Mouse (Mus musculus): ENCODE measurements around the gene Adcy9.

Adcy9 gene

DNA sequence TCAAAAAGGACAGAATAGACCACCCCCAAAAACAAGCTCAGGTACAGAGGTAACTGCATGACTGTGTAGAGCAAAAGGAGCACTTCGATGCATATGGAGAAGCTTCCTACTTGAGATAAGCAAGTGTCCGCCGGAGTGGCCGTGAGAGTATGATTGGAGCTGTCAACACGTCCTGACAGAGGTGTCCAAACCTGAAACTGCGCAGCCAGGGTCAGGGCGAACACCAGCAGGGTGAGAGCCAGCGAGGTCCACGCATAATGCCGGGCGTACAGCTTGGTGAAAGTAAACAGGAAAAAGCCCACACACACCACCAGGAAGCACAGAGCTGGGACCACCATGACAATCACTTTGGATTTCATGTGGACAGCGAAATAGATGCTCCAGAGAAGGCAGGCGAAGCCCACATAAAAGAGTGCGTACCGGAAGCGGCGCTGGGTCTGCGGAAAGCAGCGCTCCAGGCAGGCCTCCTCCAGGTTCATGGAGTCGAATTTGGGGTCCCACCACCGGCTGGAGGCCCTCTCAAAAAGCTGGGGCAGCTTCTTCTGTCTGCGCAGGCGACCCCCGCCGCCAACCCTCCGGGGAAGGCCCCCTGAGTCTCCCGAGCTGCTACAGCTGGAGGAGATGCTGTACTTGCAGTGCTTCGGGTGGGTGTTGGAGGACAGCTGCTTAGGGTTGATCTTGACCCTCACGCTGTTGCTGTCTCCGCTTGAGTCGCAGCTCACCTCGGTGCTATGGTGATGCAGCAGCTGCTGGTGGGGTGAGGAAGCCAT lies 1.3 kb downstream of the Adcy9 start:
- DNase-seq (ENCODE audit: low spot score): peak; percentile 22

DNA sequence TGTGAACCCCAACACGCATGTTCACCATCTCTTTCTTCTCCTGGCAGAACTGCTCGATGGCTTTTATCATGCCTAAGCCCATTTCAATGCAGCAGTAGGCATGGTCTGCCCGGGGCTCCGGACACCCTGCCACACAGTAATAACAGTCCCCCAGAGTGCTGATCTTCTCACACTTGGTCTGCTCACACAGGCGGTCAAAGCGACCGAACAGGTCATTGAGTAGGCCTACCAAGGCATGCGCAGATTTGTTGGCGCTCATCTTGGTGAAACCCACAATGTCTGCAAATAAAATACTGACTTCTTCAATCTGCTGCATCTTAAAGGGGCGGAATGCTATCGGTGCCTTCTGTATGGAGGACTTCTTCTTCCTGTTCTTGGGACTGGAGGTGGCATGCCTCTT lies 2.2 kb downstream of the Adcy9 start:
- no peak for DNase-seq (ENCODE audit: low spot score)

DNA sequence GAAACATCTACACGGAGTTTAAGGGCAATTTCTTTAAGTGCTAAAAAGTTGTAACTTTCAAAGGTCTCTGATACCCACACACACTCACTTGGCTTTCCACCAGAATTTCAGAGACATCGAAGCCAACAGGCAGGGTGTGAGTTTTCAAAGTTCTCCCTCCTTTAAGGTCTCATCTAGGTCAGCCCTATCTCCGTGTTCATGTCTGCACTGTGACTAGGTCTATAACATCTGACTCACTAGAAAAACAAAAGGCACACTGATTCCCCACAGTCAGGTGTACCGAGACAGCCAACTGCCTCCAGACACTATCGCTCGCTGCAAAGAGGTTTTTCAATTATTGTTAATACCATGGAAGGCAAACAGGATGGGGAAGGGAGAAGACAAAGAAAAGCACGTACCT lies 2.8 kb downstream of the Adcy9 start:
- DNase-seq (ENCODE audit: low spot score): no peak

DNA sequence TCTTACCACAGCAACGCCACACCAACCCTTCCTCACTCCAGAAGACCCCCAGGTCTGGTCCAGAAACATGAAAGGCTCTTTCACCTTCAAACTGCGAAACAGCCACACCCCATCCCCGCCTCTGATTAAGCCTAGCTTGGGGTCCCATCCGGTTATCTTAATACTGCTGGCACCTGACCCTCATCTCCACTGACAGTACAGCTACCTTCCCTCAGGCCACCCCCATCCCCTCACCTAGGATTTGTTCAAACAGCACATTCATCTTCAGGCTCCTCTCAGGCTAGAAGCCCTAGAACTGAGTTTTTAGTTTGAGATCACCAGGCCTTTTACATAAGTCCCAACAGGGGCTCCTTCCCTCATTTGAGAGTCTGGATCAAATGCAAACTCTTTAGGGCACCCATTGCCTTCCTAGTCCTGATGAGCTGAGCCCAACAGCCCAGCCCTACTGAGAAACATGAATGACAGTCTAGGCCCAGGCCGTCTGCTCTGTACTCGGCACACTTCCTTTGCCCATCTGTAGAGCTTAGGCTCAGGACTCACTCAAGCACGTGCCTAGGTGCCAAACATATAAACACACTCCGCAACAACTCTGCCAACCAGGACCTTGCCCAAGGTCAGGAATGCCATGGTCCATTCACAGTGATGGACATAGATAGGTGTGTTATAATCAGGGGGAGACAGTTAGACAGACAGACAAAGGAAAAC lies 5.3 kb downstream of the Adcy9 start:
- no peak for DNase-seq (ENCODE audit: low spot score)

DNA sequence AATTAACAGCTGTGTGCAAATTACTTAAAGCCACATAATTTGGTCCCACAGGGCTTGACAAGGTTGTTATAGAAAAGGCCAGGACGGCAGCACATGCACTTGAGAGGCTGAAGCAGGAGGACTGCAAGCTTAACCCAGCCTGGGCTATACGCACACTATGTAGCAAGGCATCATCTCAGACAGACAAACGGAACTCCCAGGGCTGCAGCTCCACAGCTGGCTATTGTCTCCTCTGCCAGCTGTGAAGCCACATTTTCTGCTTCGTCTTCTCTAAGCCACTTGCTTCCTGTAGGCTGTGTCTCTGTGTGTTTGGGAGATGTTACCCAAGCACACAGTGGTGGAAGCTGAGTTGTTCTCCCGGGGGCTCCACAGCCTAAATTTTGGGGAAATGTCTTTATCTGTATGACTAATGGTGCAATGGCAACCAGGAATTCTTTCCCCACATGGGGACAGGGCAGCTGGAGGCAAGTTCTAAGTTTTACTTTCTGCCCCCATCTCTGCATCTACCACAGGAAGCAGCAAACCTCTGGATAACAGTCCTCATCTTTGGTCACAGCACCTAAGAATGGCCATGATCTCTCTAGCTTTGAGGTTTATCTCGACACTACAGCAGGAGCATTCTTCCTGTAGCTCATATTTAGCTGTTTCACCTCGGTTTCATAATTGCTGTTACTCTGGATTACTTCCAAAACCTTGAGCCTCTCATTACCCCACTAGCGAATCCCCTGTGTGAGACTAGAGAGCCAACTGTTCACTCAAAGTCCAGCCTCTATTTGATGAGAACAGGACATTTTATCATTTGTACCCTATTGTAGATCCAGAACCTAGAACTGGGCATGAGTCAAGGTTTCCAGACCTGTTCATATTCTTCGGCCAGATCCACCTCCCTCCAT lies 6.1 kb downstream of the Adcy9 start:
- no peak for DNase-seq (ENCODE audit: low spot score)

DNA sequence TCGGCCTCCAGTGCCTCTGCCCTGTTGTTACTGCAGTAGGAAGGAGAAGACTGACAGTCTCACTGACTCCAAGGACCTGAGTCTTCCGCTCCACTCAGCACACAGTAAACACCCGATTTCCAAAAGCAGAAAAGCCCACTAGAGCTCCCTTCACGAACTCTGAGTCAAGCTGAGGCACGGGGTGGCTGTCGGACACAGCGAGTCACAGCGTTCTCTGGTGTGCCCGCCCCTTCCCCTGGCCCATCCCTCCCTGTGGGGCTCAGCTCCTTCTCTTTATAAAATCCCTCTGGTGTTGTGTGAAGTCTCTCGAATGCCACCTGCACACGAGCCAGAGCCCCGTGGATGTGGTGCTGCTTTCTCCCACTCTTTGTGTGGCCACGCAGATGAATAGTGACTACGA lies 7.0 kb downstream of the Adcy9 start:
- DNase-seq (ENCODE audit: low spot score): no peak

DNA sequence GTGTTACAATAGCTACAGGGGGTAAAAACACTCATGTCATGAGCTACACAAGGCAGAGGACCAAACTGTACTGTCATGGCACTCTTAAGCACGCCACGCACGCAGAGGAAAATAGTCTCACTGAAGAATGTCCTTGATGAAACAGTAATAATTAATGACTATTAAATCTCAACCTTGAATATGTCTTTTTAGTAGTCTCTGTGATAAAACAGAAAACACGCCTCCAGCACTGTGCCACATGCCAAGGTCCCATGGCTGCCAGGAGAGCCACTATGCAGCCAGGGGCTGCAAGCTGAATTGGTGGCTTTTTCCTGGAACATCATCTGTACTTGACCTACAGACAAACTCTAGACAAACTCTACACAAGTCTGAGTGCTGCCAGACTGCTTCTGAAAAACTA lies 8.0 kb downstream of the Adcy9 start:
- DNase-seq (ENCODE audit: low spot score): no peak

DNA sequence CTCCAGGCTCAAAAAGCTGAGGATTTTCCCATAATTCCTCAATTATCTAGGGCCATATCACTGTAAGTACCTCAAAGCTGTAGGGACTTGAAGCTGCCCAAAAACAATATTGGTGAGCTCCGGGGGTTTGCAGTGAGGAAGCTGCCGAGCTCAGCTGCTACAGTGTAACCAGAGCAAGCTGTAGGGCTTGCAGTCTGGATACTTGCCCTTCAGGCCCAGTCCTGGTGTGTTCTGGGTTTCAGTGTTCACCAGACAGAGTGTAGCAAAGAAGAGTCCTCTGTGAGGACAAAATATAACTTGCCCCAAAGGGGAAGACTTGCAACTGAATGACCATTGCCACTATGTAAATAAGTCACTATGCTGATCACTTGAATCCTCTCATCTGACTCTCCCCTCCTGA lies 9.0 kb downstream of the Adcy9 start:
- DNase-seq (ENCODE audit: low spot score): no peak

DNA sequence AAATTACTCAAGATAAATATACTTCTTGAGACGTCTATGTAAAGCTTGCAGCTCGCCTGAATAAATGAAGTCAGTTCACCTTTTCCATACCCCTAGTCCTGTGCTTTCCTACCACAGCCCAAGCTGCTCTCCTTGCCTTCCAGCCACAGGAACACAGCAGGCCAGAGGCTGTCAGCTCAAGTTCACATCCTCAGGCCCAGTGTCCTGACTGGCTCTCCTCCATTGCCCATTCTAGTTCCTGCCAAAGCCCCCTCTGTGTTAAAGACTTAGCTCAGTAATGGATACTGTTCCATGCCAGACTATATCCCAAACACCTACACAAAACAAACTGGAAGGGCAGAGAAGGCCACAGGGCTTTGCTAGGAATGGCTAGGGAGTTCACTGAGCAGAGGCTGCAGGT lies 12.8 kb downstream of the Adcy9 start:
- DNase-seq (ENCODE audit: low spot score): no peak

DNA sequence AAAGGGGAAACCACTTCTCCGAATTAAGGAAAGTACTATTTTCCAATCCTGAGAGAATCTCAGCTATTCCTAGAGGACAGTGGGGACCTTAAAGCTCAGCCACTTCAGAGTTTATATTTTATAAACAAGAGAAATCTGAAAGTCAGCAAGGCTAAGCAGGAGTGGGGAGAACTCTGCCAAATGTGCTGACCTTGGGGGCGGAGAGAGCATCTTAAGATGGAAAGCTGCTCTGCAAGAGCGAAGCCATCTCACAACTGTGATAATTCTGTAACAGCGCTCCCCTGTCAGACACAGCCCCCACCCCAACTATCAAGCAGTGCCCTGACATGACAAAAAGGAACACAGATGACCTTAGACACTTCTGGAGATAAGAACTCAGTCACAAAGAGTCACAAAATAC lies 13.6 kb downstream of the Adcy9 start:
- DNase-seq (ENCODE audit: low spot score): no peak

DNA sequence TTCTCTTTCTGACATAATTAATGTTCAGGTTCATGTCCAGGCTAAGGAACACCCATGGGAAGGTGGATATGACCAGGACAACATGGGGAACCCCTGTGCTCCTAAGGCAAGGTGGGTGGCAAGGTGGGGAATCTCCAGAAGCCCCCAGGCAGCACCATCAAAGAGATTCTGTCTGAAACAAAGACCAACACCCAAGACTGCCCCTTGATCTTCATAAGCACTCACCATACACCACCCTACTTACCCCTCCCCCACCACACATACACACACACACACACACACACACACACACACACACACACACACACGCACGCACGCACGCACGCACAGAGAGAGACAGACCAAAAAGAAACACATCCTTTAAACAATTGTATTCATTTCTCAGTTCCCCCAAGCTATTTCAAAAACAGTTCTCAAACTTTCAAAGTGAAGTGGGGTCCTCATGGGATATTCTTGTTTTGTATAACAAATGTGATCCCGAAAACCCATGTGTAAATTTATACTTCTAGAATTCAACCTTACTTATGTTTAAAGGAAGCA lies 14.2 kb downstream of the Adcy9 start:
- DNase-seq (ENCODE audit: low spot score): no peak

DNA sequence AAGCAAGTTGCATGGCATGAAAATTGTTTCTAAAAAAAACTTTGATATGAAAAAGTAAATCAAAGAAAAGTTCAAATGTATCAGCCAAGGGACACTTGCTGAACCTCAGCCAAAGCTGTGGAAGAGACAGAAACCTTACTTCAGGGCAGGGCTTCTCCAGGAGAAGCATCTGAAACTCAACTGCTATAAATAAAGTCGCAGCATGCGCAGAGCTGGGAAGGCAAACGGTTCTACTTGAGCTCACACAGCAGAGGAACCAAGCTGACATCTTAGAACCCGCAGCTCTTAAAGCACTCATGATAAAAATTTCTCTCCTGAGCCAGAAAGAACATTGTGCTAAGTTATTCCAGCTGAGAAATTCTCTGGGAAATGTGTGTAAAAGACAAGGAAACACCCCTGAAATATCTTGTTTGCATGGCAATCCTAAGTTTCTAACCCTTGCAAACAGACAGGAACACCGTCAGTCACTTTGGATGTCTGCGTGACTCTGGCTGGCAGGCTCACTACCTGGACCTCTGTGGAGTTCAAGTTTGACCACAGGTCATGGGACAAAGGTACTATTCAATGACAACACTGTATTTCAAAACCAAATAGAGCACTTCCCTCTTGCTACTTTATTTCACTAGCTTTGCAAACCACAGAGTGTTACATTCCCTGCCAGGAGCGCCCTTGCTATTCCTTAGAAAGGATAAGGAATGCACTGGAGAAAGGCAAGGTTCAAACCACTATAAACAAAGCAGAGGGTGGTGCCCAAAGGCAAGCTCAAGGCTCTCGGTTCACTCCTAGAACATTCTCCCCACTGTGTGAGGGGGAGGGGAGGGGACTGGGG lies 15.2 kb downstream of the Adcy9 start:
- peak; percentile 52 for DNase-seq (ENCODE audit: low spot score)

DNA sequence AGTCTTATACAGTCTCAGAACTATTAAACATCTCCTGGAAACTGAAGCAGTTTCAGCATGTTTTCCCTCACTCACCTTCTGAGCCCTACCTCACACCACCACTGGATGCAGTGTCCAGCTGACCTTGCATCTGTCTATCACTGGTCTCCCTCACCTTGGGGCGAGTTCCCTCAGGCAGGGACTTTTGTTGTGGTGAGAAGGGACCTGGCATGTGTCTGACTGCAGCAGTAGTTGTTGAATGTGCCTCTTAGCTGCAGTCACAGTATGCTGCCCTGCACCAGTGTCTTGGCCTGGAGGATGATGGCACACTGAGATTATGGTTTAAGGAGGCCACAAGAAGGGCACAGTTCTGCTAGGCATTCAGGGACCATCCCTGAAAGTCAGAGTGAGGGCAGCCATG lies 19.2 kb downstream of the Adcy9 start:
- no peak for DNase-seq (ENCODE audit: low spot score)

DNA sequence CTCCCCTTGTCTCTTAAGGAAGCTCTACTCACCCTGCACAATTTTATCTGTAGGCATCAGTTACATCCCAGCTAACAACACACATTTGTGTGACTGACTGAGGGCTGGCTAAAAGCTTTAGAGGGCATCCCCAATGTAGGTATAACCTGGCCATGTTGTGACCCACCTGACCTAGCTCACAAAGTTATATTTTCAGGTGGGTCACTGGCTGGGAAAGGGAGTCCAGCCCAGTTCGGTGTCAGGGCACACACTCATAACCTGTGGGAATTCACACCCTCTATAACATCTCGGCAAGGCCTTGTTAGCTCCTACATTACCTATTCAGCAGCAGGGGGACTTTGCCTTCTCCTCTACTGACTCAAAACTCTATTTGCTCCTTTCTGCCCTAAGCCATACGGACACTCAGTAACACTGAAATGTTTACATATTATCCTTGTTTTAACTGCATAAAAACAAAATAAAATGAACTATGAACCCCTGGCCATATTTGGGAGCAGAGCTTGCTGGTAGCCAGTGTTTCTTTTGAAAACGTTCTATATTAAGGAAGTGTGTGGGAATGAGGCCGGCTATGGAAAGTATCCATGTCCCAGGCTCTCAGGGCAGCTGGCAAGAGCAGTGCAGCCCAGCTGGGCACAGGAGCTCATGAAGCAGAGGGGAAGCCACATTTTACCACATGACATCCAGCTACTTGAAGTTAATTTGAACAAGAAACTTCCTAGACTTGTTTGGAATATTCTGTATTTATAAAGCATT lies 20.7 kb downstream of the Adcy9 start:
- DNase-seq (ENCODE audit: low spot score): no peak

DNA sequence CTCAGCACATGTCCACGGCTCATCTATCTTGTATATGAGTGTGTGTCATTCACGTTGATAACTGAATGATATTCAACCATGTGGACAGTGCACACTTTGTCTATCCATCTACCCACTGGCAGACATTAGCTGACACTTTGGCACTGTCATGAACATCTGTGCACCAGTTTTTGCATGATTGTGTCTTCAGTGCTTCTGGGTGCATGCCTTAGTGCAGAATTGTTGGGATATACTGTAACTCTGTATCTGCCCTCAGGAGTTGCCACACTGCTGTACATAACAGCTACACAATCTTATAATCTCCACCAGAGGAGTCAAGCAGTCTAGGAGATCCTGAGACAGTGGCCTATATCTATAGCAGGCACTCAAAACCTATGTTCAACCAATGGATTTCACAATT lies 21.5 kb downstream of the Adcy9 start:
- DNase-seq (ENCODE audit: low spot score): no peak

DNA sequence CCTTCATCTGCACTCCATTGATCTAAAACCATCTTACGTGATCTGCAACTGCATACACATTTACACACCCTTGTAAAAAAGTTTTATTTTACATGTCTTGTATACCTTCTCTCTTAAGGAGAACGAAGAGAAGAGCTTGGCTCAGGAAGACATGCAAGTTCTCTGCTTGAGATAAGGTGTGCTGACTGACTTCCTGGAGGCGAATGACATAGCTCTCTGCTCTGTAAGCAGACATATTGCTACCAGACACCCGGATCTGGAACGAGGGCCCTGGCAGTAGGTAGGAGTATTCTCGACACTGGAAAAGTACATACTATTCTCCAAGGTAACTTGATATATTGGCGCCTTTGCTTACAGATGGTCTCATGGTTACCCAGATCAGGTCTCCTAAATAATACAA lies 22.7 kb downstream of the Adcy9 start:
- no peak for DNase-seq (ENCODE audit: low spot score)

DNA sequence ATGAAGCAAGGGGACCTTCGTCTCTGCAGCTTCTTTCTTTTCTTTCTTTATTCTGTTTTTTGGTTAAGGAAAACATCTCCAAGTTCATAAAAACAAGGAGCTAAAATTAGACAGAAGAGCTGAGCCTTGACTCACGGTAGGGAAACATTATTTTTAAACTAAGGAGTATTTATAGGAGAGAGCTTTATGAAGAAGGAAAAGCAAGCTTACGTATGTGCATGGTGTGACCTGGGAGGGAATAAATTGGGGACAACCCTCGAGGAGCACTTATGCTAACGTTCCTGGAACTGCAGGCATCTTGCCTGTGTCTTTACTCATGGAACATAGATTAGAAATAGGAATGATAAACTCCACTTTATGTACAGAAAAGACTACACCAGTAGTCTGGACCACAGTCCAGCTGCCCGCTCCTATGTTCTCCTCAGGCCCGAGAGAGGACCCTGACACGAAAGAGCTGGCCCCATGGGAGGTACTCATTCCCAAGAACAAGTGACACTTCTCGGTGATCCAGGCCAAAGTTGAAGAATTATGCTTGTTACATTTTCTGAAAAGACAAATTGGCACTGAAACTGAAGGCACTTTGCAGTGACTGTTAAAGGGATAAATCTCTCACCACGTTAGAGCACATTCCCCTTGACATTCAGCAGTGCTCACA lies 24.5 kb downstream of the Adcy9 start:
- DNase-seq (ENCODE audit: low spot score): no peak

DNA sequence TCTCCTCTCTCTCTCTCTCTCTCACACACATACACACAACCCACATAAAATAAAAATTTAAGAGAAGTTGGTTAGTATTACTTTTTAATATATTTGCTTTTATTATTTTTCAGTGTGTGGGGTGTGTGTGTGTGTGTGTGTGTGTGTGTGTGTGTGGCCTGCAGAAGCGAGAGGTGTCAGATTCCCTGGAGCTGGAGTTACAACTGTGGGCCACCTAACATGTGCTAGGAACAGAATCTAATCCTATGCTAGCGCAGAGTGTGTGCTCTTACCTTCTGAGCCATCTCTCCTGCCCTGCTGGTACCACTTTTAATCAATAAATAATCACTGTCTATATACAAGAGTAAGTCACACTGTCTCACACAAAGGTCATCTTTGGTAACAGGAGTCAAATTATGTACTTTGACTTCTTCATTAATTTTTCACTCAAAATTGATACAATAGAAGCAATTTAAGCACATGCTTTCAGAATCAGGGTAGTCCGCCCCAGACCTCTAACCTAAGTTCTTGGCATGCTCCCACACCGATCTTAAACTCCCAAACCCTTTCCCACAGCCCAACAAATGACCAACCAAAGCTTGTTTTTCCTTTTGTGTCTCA lies 25.2 kb downstream of the Adcy9 start:
- no peak for DNase-seq (ENCODE audit: low spot score)

DNA sequence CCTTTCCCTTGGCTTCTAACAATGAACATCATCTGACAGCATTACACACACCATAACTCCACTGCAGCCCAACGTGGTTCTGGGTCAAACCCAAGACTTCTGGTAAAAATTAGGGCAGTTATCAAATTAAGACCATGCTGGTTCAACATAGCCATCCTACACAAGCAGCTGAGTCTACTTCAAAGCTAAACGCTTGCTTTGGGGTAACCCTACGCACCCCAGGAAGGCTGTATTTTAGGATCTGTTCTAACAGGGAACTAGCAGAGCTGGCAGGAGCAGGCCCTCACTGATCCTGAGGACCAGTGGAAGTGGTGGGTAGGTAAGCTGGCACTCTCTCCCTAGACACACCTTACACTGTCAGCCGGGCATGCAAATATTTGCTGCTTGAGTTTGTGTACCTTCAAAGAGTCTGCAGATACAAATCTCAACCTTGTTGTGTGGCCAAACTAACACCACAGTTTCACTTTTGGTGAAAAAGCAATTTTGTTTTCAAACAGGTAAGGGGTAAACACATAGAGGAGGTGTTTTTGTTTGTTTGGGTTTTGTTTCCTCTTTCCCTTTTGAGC lies 36.7 kb downstream of the Adcy9 start:
- DNase-seq (ENCODE audit: low spot score): no peak

DNA sequence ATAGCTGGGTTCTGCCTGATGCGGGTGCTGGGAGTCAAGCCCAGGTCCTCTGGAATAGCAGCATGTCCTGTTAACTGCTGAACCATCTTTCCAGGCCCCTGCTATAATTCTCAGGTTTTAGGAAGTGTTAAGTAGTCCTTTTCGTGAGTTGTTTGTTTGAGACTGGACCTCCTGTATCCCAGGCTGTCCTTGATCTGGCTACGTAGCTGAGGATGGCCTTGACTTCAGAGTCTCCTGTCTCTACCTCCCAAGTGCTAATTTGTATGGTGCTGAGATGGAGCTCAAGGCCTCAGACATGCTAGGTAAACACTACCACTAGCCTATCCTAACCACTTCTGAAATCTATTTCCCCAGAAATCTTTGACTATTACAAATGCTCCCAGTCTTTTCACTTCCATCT lies 37.9 kb downstream of the Adcy9 start:
- no peak for DNase-seq (ENCODE audit: low spot score)
